Mouse (Mus musculus) stomach, postnatal 0 days (tissue): Measurements from ENCODE around the gene Mrpl49.

Experiments
- CTCF ChIP-seq: IDR thresholded peaks from 2 replicates; pipeline ENCODE4 v1.5.1; 2016; ENCODE audit warnings: antibody characterized with exemption, low read depth, mild to moderate bottlenecking, moderate library complexity
- EP300 ChIP-seq: optimal IDR thresholded peaks from 2 replicates; pipeline ENCODE3; 2016; ENCODE audit warnings: antibody characterized with exemption

GRCm38 (mm10) chr19:6020276-6020675 is 37.3 kb downstream of the Mrpl49 start:
- peak; percentile 51 for TF ChIP-seq CTCF
- no peak for TF ChIP-seq EP300
